Mouse (Mus musculus) urinary bladder, postnatal 14 days (tissue): ENCODE measurements around the gene Emilin2.

Source experiments
- DNase-seq: peaks from one replicate; pipeline ENCODE4 v3.0.0; 2021; ENCODE audit warnings: low spot score

Gene Emilin2

GRCm38 (mm10) chr17:71234041-71234594 is 77.7 kb downstream of the Emilin2 start:
- DNase-seq = no peak

- DNase-seq = no peak
These were observed 78.6 kb downstream of the Emilin2 start for GRCm38 (mm10) chr17:71233210-71233609.

- no peak for DNase-seq
These were observed 79.8 kb downstream of the Emilin2 start for GRCm38 (mm10) chr17:71231998-71232397.

GRCm38 (mm10) chr17:71230108-71230709 is 81.6 kb downstream of the Emilin2 start:
- DNase-seq = no peak

GRCm38 (mm10) chr17:71228651-71229050 is 83.1 kb downstream of the Emilin2 start:
- no peak for DNase-seq

- no peak for DNase-seq
These were observed 84.5 kb downstream of the Emilin2 start for GRCm38 (mm10) chr17:71227128-71227895.

GRCm38 (mm10) chr17:71225091-71225490 is 86.7 kb downstream of the Emilin2 start:
- peak; percentile 9 for DNase-seq

GRCm38 (mm10) chr17:71224521-71224920 is 87.3 kb downstream of the Emilin2 start:
- no peak for DNase-seq

GRCm38 (mm10) chr17:71223676-71224075 is 88.1 kb downstream of the Emilin2 start:
- no peak for DNase-seq

GRCm38 (mm10) chr17:71221383-71221782 is 90.4 kb downstream of the Emilin2 start:
- DNase-seq = no peak

GRCm38 (mm10) chr17:71217111-71217685 is 94.6 kb downstream of the Emilin2 start:
- no peak for DNase-seq

GRCm38 (mm10) chr17:71216263-71216662 is 95.5 kb downstream of the Emilin2 start:
- DNase-seq = no peak

GRCm38 (mm10) chr17:71215241-71215839 is 96.4 kb downstream of the Emilin2 start:
- no peak for DNase-seq

- DNase-seq = no peak
These were observed 97.1 kb downstream of the Emilin2 start for GRCm38 (mm10) chr17:71214514-71215240.

- no peak for DNase-seq
These were observed 98.1 kb downstream of the Emilin2 start for GRCm38 (mm10) chr17:71213666-71214065.

GRCm38 (mm10) chr17:71211962-71212646 is 99.7 kb downstream of the Emilin2 start:
- no peak for DNase-seq

- DNase-seq = no peak
These were observed 101.8 kb downstream of the Emilin2 start for GRCm38 (mm10) chr17:71209936-71210335.

GRCm38 (mm10) chr17:71208921-71209320 is 102.9 kb downstream of the Emilin2 start:
- DNase-seq = no peak

GRCm38 (mm10) chr17:71208376-71208775 is 103.4 kb downstream of the Emilin2 start:
- DNase-seq = no peak

- DNase-seq = no peak
These were observed 104.5 kb downstream of the Emilin2 start for GRCm38 (mm10) chr17:71207268-71207667.
